Mouse (Mus musculus) hindbrain, embryonic 12.5 days (tissue): ENCODE data around the gene Stag1. TPM values are rescaled to one million over a fixed set of nuclear protein-coding genes. Genes with fewer than 3 reads are reported as not detected.
A peak's percentile ranks its signal among the peaks of the same experiment; 100 is the strongest.

Experiments used
- ATAC-seq: fragments of 200-750 bp; cut with Nextera tagmentation; 2 replicates; pipeline ENCODE4 v1.8.0; 2017; ENCODE audit warnings: moderate TSS enrichment; ENCODE audit not compliant: low FRiP score
- H3K27ac ChIP-seq: fragments of 300-500 bp; sonication (generic); 2 replicates; pipeline ENCODE4 v1.5.1; 2016; ENCODE audit warnings: mild to moderate bottlenecking
- H3K27me3 ChIP-seq: fragments of 300-500 bp; sonication (generic); 2 replicates; pipeline ENCODE4 v1.6.1; 2016; ENCODE audit warnings: mild to moderate bottlenecking
- H3K36me3 ChIP-seq: fragments of 300-500 bp; sonication (generic); 2 replicates; pipeline ENCODE4 v1.6.1; 2016; ENCODE audit warnings: mild to moderate bottlenecking
- H3K4me1 ChIP-seq: fragments of 300-500 bp; sonication (generic); 2 replicates; pipeline ENCODE4 v1.6.1; 2016
- H3K4me2 ChIP-seq: fragments of 300-500 bp; sonication (generic); replicated peaks from 2 replicates; pipeline ENCODE4 v1.6.1; 2016; ENCODE audit warnings: mild to moderate bottlenecking
- H3K4me3 ChIP-seq: fragments of 300-500 bp; sonication (generic); 2 replicates; pipeline ENCODE4 v1.5.1; 2016; ENCODE audit warnings: mild to moderate bottlenecking
- H3K9ac ChIP-seq: fragments of 300-500 bp; sonication (generic); 2 replicates; pipeline ENCODE4 v1.6.1; 2016; ENCODE audit warnings: mild to moderate bottlenecking, moderate library complexity
- H3K9me3 ChIP-seq: fragments of 300-500 bp; sonication (generic); replicated peaks from 2 replicates; pipeline ENCODE4 v1.6.1; 2016; ENCODE audit warnings: mild to moderate bottlenecking
- WGBS: fragments of 180-500 bp; shearing (Covaris S2); methylation state at CpG from one replicate; pipeline ENCODE4 v1.1.7; 2016; 5-methylcytosine and 5-hydroxymethylcytosine counted together
- polyA plus RNA-seq: library from polyadenylated mRNA; unstranded; fragments of >200 nt; fragmentation: Nextera tagmentation; extraction: Ambion mirVana; gene quantifications from 2 replicates; pipeline ENCODE4 v1.2.1, GENCODE M21; 2016

The Stag1 gene
- polyA plus RNA-seq, 1 experiment from 2014 or later, result 58.1 TPM

DNA sequence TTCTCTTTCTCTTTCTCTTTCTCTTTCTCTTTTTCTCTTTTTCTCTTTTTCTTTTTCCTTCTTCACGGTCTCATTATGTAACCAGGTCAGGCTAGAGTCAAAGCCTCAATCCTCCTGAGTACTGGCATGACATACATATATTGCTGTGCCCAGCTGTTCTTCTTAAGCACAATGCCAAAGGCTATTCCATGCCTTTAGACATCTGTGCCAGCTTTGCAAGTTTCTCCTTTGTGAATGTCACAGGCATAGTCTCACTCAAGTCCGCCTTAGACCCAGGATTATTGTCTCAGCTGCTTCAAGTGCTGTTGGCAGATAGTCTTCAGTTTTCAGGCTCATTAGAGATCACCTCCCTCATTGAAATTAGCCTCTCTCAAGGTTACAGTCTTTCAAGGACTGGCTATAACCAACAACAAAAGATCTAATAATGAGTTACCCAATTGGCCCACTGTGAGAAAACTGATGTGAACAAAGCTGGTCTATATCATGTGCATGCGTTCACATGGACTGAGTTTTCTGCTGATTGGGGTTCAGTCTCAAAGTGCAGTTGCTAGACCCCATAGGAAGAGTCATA, 16.0 kb downstream of the Stag1 start:
- Histone ChIP-seq H3K27me3 (no peaks in the 10 kb centered on the region), H3K27ac (no peak overlapping the region), H3K4me2 (no peak overlapping the region), H3K9me3 (no peaks in the 10 kb centered on the region), H3K4me3 (no peak overlapping the region), H3K4me1 (peaks cover 5% of the 10 kb centered on the region), H3K36me3 (no peaks in the 10 kb centered on the region), H3K9ac (no peak overlapping the region)
- WGBS, result 78% methylated on average over 3 of the region's 3 CpGs
- no peak for ATAC-seq

- Histone ChIP-seq H3K4me3 (no peak overlapping the region), H3K9me3 (no peaks in the 10 kb centered on the region), H3K27ac (no peak overlapping the region), H3K36me3 (no peaks in the 10 kb centered on the region), H3K4me1 (peaks cover 5% of the 10 kb centered on the region), H3K9ac (no peak overlapping the region), H3K27me3 (no peaks in the 10 kb centered on the region), H3K4me2 (no peak overlapping the region)
- 49% methylated on average over 11 of the region's 11 CpGs for WGBS
- ATAC-seq, result no peak
These were observed 19.3 kb downstream of the Stag1 start for GRCm38 (mm10) chr9:100616947-100617346.

- H3K4me1 ChIP-seq, result no peaks in the 10 kb centered on the region
- ATAC-seq, result no peak
These were observed 28.7 kb downstream of the Stag1 start for GRCm38 (mm10) chr9:100626258-100626657.

DNA sequence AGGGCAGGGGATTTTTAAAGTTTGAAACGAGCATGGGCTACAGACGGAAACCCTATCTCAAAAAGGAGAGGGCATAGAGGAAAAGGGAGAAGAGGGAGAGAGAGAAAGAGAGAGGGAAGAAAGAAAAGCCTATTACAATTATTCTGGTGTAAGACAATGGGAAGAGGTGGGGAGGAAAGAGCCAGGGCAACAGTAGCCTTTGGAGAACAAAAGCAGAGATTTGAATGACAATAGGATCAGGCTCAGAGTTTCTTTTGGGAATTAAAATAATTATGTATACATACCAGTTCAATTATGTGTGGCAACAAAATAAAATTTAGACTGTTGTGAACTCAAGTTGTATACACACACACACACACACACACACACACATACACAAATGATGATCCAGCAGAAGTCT, 43.2 kb downstream of the Stag1 start:
- Histone ChIP-seq H3K4me1 (peaks cover 21% of the 10 kb centered on the region), H3K27ac (no peak overlapping the region), H3K4me3 (no peak overlapping the region), H3K9ac (no peak overlapping the region), H3K4me2 (peak overlapping the region; percentile 57; the same call in 1 of the 2 replicates), H3K9me3 (no peaks in the 10 kb centered on the region), H3K36me3 (no peaks in the 10 kb centered on the region), H3K27me3 (no peaks in the 10 kb centered on the region)
- 50% methylated on average over 2 of the region's 2 CpGs for WGBS
- no peak for ATAC-seq

More at GRCm38 (mm10) chr9:100626258-100626657, 28.7 kb downstream of the Stag1 start:
- H3K9me3 ChIP-seq, result no peaks in the 10 kb centered on the region
- H3K9ac ChIP-seq, result no peak overlapping the region
- H3K4me3 ChIP-seq, result no peak overlapping the region
- no peaks in the 10 kb centered on the region for H3K27me3 ChIP-seq
- 85% methylated on average over 2 of the region's 2 CpGs for WGBS
- no peak overlapping the region for H3K27ac ChIP-seq
- no peak overlapping the region for H3K4me2 ChIP-seq
- no peaks in the 10 kb centered on the region for H3K36me3 ChIP-seq

DNA sequence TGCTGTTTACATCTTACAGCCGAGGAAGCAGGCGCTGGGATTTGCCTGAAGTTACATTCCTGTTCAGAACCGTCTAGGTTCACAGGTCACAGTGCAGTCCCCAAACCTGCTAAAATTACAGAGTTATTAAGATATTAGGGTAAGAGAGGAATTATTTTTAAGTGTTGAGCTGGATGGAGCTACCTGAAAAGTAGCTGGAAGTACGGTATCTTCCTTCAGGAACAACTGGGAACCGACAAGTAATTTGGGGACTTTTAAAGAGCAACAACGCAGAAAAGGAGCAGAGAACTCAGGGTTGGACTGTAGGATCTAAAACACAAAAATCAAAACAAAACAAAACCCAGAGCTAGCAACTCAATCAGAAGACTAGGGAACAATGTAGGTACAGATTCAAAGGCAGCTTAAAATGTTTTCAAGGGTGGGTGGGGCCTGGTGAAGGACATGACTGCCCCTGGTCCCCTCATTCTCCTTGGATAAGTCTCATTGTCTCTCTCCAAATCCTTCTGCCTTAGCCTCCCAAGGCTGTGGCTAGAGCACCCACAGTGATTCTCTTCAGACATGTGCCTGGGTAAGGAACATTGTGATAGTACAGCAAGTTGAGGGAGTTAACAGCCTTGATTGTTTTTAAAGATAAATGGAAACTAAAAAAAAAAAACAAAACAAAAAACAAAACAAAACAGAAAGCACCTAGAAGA, 43.9 kb downstream of the Stag1 start:
- Histone ChIP-seq H3K9ac (peak overlapping the region; percentile 9; the same call in 1 of the 2 replicates), H3K9me3 (no peaks in the 10 kb centered on the region), H3K4me1 (peaks cover 21% of the 10 kb centered on the region), H3K4me3 (0 out of 2 replicates have a peak overlapping the region, but pooled peaks have one; percentile 82), H3K36me3 (no peaks in the 10 kb centered on the region), H3K4me2 (peak overlapping the region; percentile 57), H3K27ac (peak overlapping the region; percentile 99), H3K27me3 (no peaks in the 10 kb centered on the region)
- WGBS, result 34% methylated on average over 6 of the region's 6 CpGs
- no peak for ATAC-seq

- 2% methylated on average over 16 of the region's 16 CpGs for WGBS
- H3K9ac ChIP-seq, result peak overlapping the region; percentile 70
- ATAC-seq, result no peak
These were observed 44.7 kb downstream of the Stag1 start for GRCm38 (mm10) chr9:100642186-100642839.

DNA sequence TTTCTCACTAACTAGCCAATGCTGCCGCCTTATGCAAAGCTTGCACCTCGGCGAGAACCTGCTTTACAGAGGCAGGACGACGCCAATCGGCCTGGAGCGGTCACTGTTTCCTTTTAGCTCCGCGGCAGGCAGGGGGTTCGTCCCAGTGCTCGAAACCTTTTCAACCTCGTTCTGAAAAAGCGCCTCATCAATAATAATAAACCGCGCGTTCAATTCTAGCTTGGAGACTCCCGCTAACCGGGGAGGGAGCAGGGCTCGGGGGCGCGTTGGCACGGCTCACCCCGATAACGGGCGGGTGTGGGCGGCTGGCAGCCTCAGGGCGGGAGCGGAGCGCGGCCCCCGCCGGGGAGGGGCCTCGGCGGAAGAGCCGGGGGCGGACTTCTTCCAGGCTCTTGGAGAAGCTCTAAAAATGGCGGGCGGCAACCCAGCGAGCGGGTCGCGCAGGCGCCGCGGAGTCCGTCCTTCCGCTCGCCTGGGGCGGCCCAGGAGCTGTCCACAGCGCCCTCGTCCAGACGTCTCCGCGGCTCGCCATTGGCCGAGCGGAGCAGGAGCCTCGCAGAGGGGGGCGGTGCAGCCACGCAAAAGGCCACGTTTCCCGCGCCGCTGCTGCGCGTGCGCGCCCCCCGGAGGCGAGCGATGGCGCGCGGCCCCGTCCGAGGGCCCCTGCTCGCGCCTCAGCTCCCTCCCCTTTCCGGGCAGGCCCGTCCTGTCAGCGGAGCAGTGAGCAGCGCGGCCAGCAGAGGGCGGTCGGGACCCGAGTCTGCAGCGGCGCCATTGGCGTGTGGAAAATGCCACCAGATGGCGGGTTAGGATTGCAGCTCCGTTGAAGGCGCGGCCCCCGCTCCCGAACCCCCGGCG, 45.5 kb downstream of the Stag1 start:
- Histone ChIP-seq H3K4me2 (peak overlapping the region; percentile 57), H3K9ac (peak overlapping the region; percentile 95), H3K27me3 (no peaks in the 10 kb centered on the region), H3K4me1 (peaks cover 21% of the 10 kb centered on the region), H3K9me3 (no peaks in the 10 kb centered on the region), H3K4me3 (peak overlapping the region; percentile 82), H3K27ac (peak overlapping the region; percentile 99), H3K36me3 (no peaks in the 10 kb centered on the region)
- peak; percentile 99 for ATAC-seq
- WGBS, result under 1% methylated on average over 92 of the region's 97 CpGs

More at GRCm38 (mm10) chr9:100642186-100642839, 44.7 kb downstream of the Stag1 start:
- Histone ChIP-seq H3K4me3 (peak overlapping the region; percentile 82), H3K4me2 (peak overlapping the region; percentile 57), H3K36me3 (no peaks in the 10 kb centered on the region), H3K27me3 (no peaks in the 10 kb centered on the region), H3K4me1 (peaks cover 21% of the 10 kb centered on the region), H3K27ac (peak overlapping the region; percentile 99), H3K9me3 (no peaks in the 10 kb centered on the region)

DNA sequence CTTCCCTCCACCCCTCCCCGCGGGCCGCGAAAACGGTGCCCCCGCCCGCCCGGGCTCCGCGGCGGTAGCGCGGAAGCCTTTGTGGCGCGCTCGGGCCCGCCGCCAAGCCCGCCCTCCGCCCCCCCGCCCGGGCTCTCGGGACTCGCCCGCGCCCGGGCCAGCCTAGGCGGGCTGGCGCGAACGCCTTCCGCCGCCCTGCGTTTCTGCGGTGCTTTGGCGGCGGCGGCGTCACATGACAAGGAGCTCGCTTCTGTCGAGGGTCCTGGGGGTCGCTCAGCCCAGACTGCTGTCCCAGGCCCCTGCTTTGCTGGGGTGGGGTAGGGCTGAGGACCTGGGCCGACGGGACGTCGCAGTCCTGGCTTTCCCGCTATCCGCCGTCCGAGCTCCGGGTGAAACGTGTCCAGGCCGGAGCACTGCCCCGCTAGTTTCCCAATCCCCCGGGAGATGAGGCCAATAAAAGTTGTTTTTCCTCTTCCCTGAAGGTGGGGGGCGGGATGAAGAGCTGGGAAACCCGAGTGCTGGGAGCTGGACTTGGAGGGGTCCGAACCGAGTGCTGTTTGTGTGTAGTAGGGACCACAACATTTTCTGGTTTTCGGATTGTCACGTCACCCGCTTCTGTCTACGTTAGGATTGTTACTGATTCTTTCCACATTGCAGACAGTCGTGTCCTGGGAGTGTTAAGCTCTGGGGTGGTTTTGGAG, 46.6 kb downstream of the Stag1 start:
- ATAC-seq, result peak; percentile 32
- Histone ChIP-seq H3K36me3 (no peaks in the 10 kb centered on the region), H3K9ac (peak overlapping the region; percentile 95), H3K4me3 (peak overlapping the region; percentile 82), H3K4me1 (peaks cover 21% of the 10 kb centered on the region), H3K27ac (peak overlapping the region; percentile 99), H3K4me2 (peak overlapping the region; percentile 67), H3K9me3 (no peaks in the 10 kb centered on the region), H3K27me3 (no peaks in the 10 kb centered on the region)
- WGBS, result under 1% methylated on average over 45 of the region's 64 CpGs

DNA sequence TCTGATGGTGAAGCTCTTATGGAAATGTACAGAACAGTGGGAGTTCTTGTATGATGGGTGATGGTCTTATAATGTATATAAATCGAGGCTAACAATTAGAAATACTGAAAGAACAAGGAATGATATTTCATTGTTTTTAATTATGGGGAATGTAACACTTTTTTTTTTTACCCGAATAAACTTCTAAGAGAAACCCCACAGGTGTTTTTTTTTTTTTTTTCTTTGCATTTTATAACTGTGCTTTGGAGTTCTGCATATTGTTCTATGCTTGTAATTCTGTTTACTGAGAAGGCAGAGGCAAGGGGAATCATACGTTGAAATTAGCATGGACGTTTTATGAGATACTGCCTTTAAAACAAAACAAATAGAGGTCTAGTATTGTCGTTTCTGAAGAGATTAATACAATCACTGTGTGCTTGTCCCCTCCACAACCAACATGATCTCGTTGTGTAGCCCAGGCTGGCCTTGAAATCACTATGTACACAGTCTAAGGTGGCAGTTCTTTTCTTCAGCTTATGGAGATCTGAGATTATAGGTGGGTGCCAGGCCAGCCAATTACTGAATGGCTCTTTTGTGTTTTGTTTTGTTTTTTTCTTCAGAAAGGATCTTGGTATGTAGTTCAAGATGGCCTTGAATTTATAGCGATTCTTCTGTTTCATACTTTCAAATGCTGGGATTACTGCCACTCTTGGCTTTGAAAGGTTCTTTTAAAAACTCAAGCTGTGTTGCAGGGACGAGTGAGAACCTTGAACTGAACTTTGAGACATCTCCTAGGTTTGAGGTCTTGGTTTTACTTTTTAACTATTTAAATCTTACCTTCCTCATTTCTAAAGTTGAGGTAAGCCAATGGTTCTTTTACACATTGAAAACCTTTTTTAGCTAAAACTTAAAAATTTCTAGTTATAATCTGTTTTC, 47.7 kb downstream of the Stag1 start:
- 36% methylated on average over 8 of the region's 8 CpGs for WGBS
- H3K9ac ChIP-seq, result no peak overlapping the region; the same call in 1 of the 2 replicates

GRCm38 (mm10) chr9:100646276-100646675, 48.7 kb downstream of the Stag1 start:
- 83% methylated on average over 2 of the region's 2 CpGs for WGBS
- Histone ChIP-seq H3K4me3 (no peak overlapping the region), H3K36me3 (no peaks in the 10 kb centered on the region), H3K9ac (no peak overlapping the region), H3K4me2 (no peak overlapping the region), H3K27ac (no peak overlapping the region), H3K4me1 (peaks cover 10% of the 10 kb centered on the region), H3K27me3 (no peaks in the 10 kb centered on the region), H3K9me3 (no peaks in the 10 kb centered on the region)
- no peak for ATAC-seq

More for the DNA sequence above, 47.7 kb downstream of the Stag1 start:
- ATAC-seq, result no peak
- Histone ChIP-seq H3K36me3 (no peaks in the 10 kb centered on the region), H3K27ac (no peak overlapping the region), H3K4me2 (peak overlapping the region; percentile 67), H3K27me3 (no peaks in the 10 kb centered on the region), H3K9me3 (no peaks in the 10 kb centered on the region), H3K4me1 (peaks cover 20% of the 10 kb centered on the region), H3K4me3 (no peak overlapping the region)
